Mouse (Mus musculus): ENCODE data around the gene Mgat4b.

Mgat4b gene

GRCm38 (mm10) chr11:50200613-50201012 lies 10.1 kb upstream of the Mgat4b start:
- no peak for DNase-seq (ENCODE audit: low read depth, low spot score)

GRCm38 (mm10) chr11:50201590-50201989 lies 9.1 kb upstream of the Mgat4b start:
- no peak for DNase-seq (ENCODE audit: low read depth, low spot score)

- DNase-seq (ENCODE audit: low read depth, low spot score) = no peak
Observed at GRCm38 (mm10) chr11:50203302-50203827, 7.3 kb upstream of the Mgat4b start.

GRCm38 (mm10) chr11:50205434-50205833 lies 5.3 kb upstream of the Mgat4b start:
- no peak for DNase-seq (ENCODE audit: low read depth, low spot score)

GRCm38 (mm10) chr11:50206037-50206436 lies 4.7 kb upstream of the Mgat4b start:
- no peak for DNase-seq (ENCODE audit: low read depth, low spot score)

- DNase-seq (ENCODE audit: low read depth, low spot score) = no peak
Observed at GRCm38 (mm10) chr11:50207344-50207743, 3.3 kb upstream of the Mgat4b start.

- DNase-seq (ENCODE audit: low read depth, low spot score) = no peak
Observed at GRCm38 (mm10) chr11:50208039-50208438, 2.7 kb upstream of the Mgat4b start.

- DNase-seq (ENCODE audit: low read depth, low spot score) = peak; percentile 87
Observed at GRCm38 (mm10) chr11:50210101-50210504, 587 bp upstream of the Mgat4b start.

- no peak for DNase-seq (ENCODE audit: low read depth, low spot score)
Observed at GRCm38 (mm10) chr11:50211322-50212059, 801 bp downstream of the Mgat4b start.

GRCm38 (mm10) chr11:50212060-50212739 lies 1.5 kb downstream of the Mgat4b start:
- no peak for DNase-seq (ENCODE audit: low read depth, low spot score)

- DNase-seq (ENCODE audit: low read depth, low spot score) = no peak
Observed at GRCm38 (mm10) chr11:50212848-50213758, 2.4 kb downstream of the Mgat4b start.

- DNase-seq (ENCODE audit: low read depth, low spot score) = no peak
Observed at GRCm38 (mm10) chr11:50214631-50215030, 3.9 kb downstream of the Mgat4b start.

- no peak for DNase-seq (ENCODE audit: low read depth, low spot score)
Observed at GRCm38 (mm10) chr11:50215633-50216032, 4.9 kb downstream of the Mgat4b start.

- DNase-seq (ENCODE audit: low read depth, low spot score) = no peak
Observed at GRCm38 (mm10) chr11:50216724-50217366, 6.2 kb downstream of the Mgat4b start.

- no peak for DNase-seq (ENCODE audit: low read depth, low spot score)
Observed at GRCm38 (mm10) chr11:50217811-50218210, 7.1 kb downstream of the Mgat4b start.

- DNase-seq (ENCODE audit: low read depth, low spot score) = no peak
Observed at GRCm38 (mm10) chr11:50219833-50220232, 9.1 kb downstream of the Mgat4b start.

- DNase-seq (ENCODE audit: low read depth, low spot score) = no peak
Observed at GRCm38 (mm10) chr11:50222559-50223276, 12.0 kb downstream of the Mgat4b start.

- no peak for DNase-seq (ENCODE audit: low read depth, low spot score)
Observed at GRCm38 (mm10) chr11:50223783-50224662, 13.3 kb downstream of the Mgat4b start.

GRCm38 (mm10) chr11:50224671-50225530 lies 14.2 kb downstream of the Mgat4b start:
- peak; percentile 57 for DNase-seq (ENCODE audit: low read depth, low spot score)
